Mouse (Mus musculus): ENCODE data around the gene Lipo1. TPM values are rescaled to one million over a fixed set of nuclear protein-coding genes. Genes with fewer than 3 reads are reported as not detected.
"Not testable (repeated sequence)": the region's sequence is repeated elsewhere in the genome, so short reads cannot be mapped to it uniquely, and the experiment has no call there.

The Lipo1 gene
- total RNA-seq (2021) = not detected
- long read RNA-seq, experiment 1 = 0 reads
- long read RNA-seq, experiment 2 = 0 reads

DNA sequence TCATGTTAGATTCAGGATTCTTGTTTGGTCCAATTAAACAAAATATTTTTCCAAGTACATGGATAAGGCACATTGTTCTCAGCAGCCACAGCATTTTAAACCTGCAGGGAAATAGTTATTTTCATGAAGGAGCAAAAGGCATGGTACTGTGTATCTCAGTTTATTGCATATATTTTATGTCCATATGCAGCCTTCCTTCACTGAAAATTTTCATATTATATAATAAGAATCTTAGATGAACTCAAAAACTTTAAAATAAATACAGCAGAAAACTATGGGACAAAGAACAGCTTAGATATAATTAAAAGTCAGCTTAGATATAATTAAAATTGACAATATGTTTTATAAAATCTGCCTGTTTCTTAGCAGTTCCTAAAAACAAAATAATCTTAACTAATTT is at the start of gene Lipo1:
Gene Lipo1, minus strand, starts transcription at position 101 of the 400 bp plus-strand sequence.
- intact Hi-C loops (cut with DNase I) = loop anchor here (10.0 kb wide), 1 partner anchor 393 kb away; the partner anchor contains the start of gene Rnls
- not testable (repeated sequence) for DNase-seq (ENCODE audit: extremely low spot score in 1 of 2, low spot score in 2 of 2); H3K4me3 ChIP-seq
- H3K27ac ChIP-seq = peak within 1 kb of the TSS; percentile 64

- Histone ChIP-seq H3K27ac (peak overlapping the region; percentile 64), H3K4me3 (no peak overlapping the region)
- no peak for TF ChIP-seq CTCF (IDR thresholded peaks at IDR 0.05)
- DNase-seq (ENCODE audit: extremely low spot score in 1 of 2, low spot score in 2 of 2) = peak in 1 of 2 experiments; percentile 11
- intact Hi-C loops (cut with DNase I) = loop anchor here (10.0 kb wide), 1 partner anchor 392 kb away; the partner anchor contains the start of gene Rnls
Observed at GRCm38 (mm10) chr19:33786576-33787277, 532 bp downstream of the Lipo1 start.

GRCm38 (mm10) chr19:33761287-33762086 is 25.8 kb downstream of the Lipo1 start, which contains the start of gene Lipo3:
Gene Lipo3, minus strand, starts transcription at chr19:33761951.
- peak within 1 kb of the TSS; percentile 17; the same call in 1 of the 2 replicates for H3K4me3 ChIP-seq
- intact Hi-C loops (cut with DNase I); H3K27ac ChIP-seq: not testable (repeated sequence)

GRCm38 (mm10) chr19:33751259-33751658 is 36.0 kb downstream of the Lipo1 start, which contains the start of gene Lipo2:
Gene Lipo2, minus strand, starts transcription at chr19:33751359.
- DNase-seq (ENCODE audit: extremely low spot score in 1 of 2, low spot score in 2 of 2); H3K27ac ChIP-seq; H3K4me3 ChIP-seq; intact Hi-C loops (cut with DNase I): not testable (repeated sequence)

More at GRCm38 (mm10) chr19:33761287-33762086, 25.8 kb downstream of the Lipo1 start, which contains the start of gene Lipo3:
- DNase-seq (ENCODE audit: extremely low spot score in 1 of 2, low spot score in 2 of 2) = peak in 1 of 2 experiments; percentile 26

Other genes with a start within 250 kb of the Lipo1 start
- not detected for gene Gm8978, start 162.2 kb downstream of the Lipo1 start, total RNA-seq (2021)
- gene Lipo2, start 36.1 kb downstream of the Lipo1 start, total RNA-seq (2021) = under 1 TPM in 1 of 2 experiments, not detected in 1; 0.19 TPM
- 1 to 10 TPM; 4.4 to 4.6 TPM for gene Lipo3, start 25.5 kb downstream of the Lipo1 start, total RNA-seq (2021)
- gene Lipf, start 173.7 kb upstream of the Lipo1 start, total RNA-seq (2021) = not detected
- gene Lipk, start 220.8 kb upstream of the Lipo1 start, total RNA-seq (2021) = not detected